Mouse (Mus musculus) cerebellum, adult 2 months (tissue): ENCODE results near the gene Mdm2.

Experiments
- CTCF ChIP-seq: fragments of 200-500 bp; IDR thresholded peaks from 2 replicates; pipeline ENCODE4 v1.5.1; 2011; ENCODE audit warnings: low read depth, mild to moderate bottlenecking, control low read depth, low read length, moderate library complexity, borderline replicate concordance; ENCODE audit not compliant: insufficient read depth
- POLR2A ChIP-seq: fragments of 200-500 bp; IDR thresholded peaks from 2 replicates; pipeline ENCODE4 v1.6.1; 2011; ENCODE audit warnings: low read length, control low read depth, borderline replicate concordance; ENCODE audit not compliant: insufficient read depth

DNA sequence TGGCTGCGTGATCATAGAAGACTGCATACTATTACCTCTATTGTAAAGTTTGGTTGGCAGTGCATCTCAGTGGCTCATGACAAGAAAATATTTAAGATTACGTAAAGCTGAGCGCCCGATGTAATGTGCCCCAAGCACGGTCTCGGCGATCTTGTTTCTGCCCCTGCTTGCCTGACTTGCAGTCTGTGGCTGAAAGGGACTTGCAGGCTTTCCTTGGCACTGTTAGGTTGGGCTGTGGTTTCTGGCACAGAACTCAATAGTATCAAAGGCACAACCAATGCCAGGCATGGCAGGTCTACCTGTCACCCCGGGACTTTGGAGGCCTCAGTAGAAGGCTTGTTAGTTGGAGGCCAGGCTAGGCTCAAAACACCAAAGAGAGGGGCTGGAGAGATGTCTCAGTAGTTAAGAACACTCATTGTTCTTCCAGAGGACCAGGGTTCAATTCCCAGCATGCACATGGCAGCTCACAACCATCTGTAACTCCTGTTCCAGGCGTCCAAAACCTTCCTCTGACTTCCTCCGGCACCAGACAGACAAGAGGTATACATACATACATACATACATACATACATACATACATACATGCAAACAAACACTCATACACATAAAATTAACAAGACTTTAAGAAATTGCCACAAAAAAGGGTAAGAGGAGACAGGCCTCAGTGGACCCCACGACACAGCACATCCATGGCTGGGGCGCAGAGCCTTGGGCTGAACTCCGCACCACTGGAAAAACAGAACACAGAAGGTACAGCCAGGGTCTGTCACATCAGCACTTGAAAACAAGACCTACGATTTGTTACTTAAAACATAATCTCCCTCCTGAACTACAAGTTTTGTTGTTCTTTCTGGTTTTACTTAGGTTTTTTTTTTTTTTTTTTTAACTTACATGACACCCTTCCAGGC, 51.8 kb downstream of the Mdm2 start:
- no peak for TF ChIP-seq CTCF
- no peak for TF ChIP-seq POLR2A
